Mouse (Mus musculus): ENCODE measurements around the gene Slc39a11. TPM values are rescaled to one million over a fixed set of nuclear protein-coding genes. Genes with fewer than 3 reads are reported as not detected.

The Slc39a11 gene
- total and polyA plus RNA-seq, 2 experiments from 2014 or later, result 40.4 to 62.5 TPM

DNA sequence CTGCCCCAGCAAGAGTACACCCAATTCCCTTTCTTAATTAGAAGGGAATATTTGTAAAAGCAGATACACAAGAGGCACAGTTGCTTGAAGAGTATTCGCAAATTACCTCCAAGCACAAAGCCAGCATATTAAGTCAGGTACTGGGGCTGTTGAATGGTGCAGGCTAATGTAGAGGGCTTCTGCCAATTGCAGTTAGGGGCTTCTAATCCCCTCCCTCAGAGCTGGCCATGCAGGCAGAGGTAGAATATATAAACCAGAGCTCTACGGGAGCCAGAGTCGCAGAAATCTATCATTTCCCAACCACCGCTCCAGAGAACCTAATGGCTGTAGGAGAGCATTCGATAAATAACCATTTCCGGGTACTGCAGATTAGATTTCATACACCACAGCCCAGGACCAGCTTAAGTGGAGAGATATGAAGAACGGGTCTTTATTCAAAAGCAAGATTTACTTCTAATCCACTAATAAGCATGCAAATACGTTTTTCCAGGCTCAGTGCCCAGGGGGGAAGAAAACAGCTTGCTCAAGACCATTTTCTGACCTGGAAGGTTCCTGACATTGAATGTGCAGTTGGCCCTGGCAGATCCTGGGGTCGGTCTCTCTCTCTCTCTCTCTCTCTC, 302.9 kb downstream of the Slc39a11 start:
- TF ChIP-seq CTCF (IDR thresholded peaks at IDR 0.05), result no peak
- H3K36me3 ChIP-seq (ENCODE audit: insufficient read depth, low read length), result no peaks in the 10 kb centered on the region
- no peak overlapping the region for H3K4me3 ChIP-seq (ENCODE audit: low read depth, low read length)
- H3K27me3 ChIP-seq (ENCODE audit: insufficient read depth, low read length), result no peaks in the 10 kb centered on the region
- H3K4me1 ChIP-seq (ENCODE audit: insufficient read depth, low read length), result no peaks in the 10 kb centered on the region
- DNase-seq (ENCODE audit: low spot score) (peak; percentile 39), ATAC-seq (ENCODE audit: low FRiP score) (no peak)
- no peak overlapping the region for H3K4me2 ChIP-seq (ENCODE audit: low read depth, low read length, poor library complexity, severe bottlenecking)
- H3K27ac ChIP-seq (ENCODE audit: low read depth, low read length), result 0 out of 2 replicates have a peak overlapping the region, but pooled peaks have one; percentile 26
- no peak overlapping the region for H3K9ac ChIP-seq (replicated peaks; ENCODE audit: low read length, poor library complexity, severe bottlenecking)
- WGBS, result 23% methylated on average over 9 of the region's 9 CpGs
- H3K9me3 ChIP-seq (ENCODE audit: low read length), result no peaks in the 10 kb centered on the region; the same call in 1 of the 2 replicates

GRCm38 (mm10) chr11:113339770-113340169, 310.1 kb downstream of the Slc39a11 start:
- no peak for DNase-seq (ENCODE audit: low spot score)

GRCm38 (mm10) chr11:113338581-113338980, 311.3 kb downstream of the Slc39a11 start:
- Histone ChIP-seq H3K4me2 (ENCODE audit: low read depth, low read length, poor library complexity, severe bottlenecking) (no peak overlapping the region), H3K4me3 (ENCODE audit: low read depth, low read length) (no peak overlapping the region), H3K4me1 (ENCODE audit: insufficient read depth, low read length) (no peaks in the 10 kb centered on the region), H3K9ac (replicated peaks; ENCODE audit: low read length, poor library complexity, severe bottlenecking) (no peak overlapping the region), H3K36me3 (ENCODE audit: insufficient read depth, low read length) (no peaks in the 10 kb centered on the region), H3K27ac (ENCODE audit: low read depth, low read length) (no peak overlapping the region), H3K27me3 (ENCODE audit: insufficient read depth, low read length) (no peaks in the 10 kb centered on the region), H3K9me3 (ENCODE audit: low read length) (no peaks in the 10 kb centered on the region)
- no peak for ATAC-seq (ENCODE audit: low FRiP score)
- WGBS, result 50% methylated on average over 5 of the region's 5 CpGs
- TF ChIP-seq CTCF (IDR thresholded peaks at IDR 0.05), result 0 out of 2 replicates have a peak, but pooled peaks have one; percentile 27
- DNase-seq (ENCODE audit: low spot score), result no peak

More at GRCm38 (mm10) chr11:113339770-113340169, 310.1 kb downstream of the Slc39a11 start:
- Histone ChIP-seq H3K4me3 (ENCODE audit: low read depth, low read length) (no peak overlapping the region), H3K9me3 (ENCODE audit: low read length) (no peaks in the 10 kb centered on the region), H3K4me2 (ENCODE audit: low read depth, low read length, poor library complexity, severe bottlenecking) (no peak overlapping the region), H3K27me3 (ENCODE audit: insufficient read depth, low read length) (no peaks in the 10 kb centered on the region), H3K27ac (ENCODE audit: low read depth, low read length) (no peak overlapping the region), H3K36me3 (ENCODE audit: insufficient read depth, low read length) (no peaks in the 10 kb centered on the region), H3K4me1 (ENCODE audit: insufficient read depth, low read length) (no peaks in the 10 kb centered on the region), H3K9ac (replicated peaks; ENCODE audit: low read length, poor library complexity, severe bottlenecking) (no peak overlapping the region)
- no peak for ATAC-seq (ENCODE audit: low FRiP score)
- TF ChIP-seq CTCF (IDR thresholded peaks at IDR 0.05), result no peak
- WGBS, result 76% methylated on average over 8 of the region's 8 CpGs

GRCm38 (mm10) chr11:113335706-113336105, 314.2 kb downstream of the Slc39a11 start:
- DNase-seq (ENCODE audit: low spot score), result no peak
- 92% methylated on average over 5 of the region's 5 CpGs for WGBS
- no peak overlapping the region for H3K27ac ChIP-seq (ENCODE audit: low read depth, low read length)
- H3K36me3 ChIP-seq (ENCODE audit: insufficient read depth, low read length), result no peaks in the 10 kb centered on the region
- no peaks in the 10 kb centered on the region for H3K27me3 ChIP-seq (ENCODE audit: insufficient read depth, low read length)
- H3K9ac ChIP-seq (replicated peaks; ENCODE audit: low read length, poor library complexity, severe bottlenecking), result no peak overlapping the region
- no peak for TF ChIP-seq CTCF (IDR thresholded peaks at IDR 0.05)
- no peak overlapping the region for H3K4me2 ChIP-seq (ENCODE audit: low read depth, low read length, poor library complexity, severe bottlenecking)
- no peaks in the 10 kb centered on the region for H3K9me3 ChIP-seq (ENCODE audit: low read length)
- H3K4me3 ChIP-seq (ENCODE audit: low read depth, low read length), result no peak overlapping the region
- ATAC-seq (ENCODE audit: low FRiP score), result no peak
- no peaks in the 10 kb centered on the region for H3K4me1 ChIP-seq (ENCODE audit: insufficient read depth, low read length)

DNA sequence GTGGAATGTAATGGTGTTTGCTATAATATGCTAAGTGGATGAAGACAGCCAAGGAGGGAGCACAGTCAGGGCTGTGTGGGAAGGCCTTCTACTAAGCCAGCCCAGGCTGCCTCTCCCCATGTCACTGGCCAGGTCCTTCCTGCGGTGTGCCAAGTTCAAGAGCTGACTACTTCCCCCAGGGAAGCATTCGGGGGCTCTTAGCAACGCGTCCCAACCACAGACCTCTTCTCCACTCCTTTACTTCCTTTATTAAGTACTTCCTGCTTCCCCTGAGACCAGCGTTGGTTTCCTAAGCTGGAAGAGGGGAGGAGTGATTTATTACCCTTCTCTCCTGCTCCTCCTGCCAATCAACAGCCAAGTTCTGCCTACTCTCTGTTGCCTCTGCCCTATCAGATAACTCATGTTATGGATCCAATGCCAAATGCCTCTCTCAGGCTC, 315.4 kb downstream of the Slc39a11 start:
- Histone ChIP-seq H3K4me2 (ENCODE audit: low read depth, low read length, poor library complexity, severe bottlenecking) (no peak overlapping the region), H3K9ac (replicated peaks; ENCODE audit: low read length, poor library complexity, severe bottlenecking) (no peak overlapping the region), H3K4me3 (ENCODE audit: low read depth, low read length) (no peak overlapping the region), H3K9me3 (ENCODE audit: low read length) (no peaks in the 10 kb centered on the region), H3K27me3 (ENCODE audit: insufficient read depth, low read length) (no peaks in the 10 kb centered on the region), H3K27ac (ENCODE audit: low read depth, low read length) (no peak overlapping the region), H3K4me1 (ENCODE audit: insufficient read depth, low read length) (no peaks in the 10 kb centered on the region), H3K36me3 (ENCODE audit: insufficient read depth, low read length) (no peaks in the 10 kb centered on the region)
- ATAC-seq (ENCODE audit: low FRiP score) (no peak), DNase-seq (ENCODE audit: low spot score) (peak; percentile 24)
- 74% methylated on average over 5 of the region's 5 CpGs for WGBS
- TF ChIP-seq CTCF (IDR thresholded peaks at IDR 0.05), result no peak

GRCm38 (mm10) chr11:113333535-113333934, 316.3 kb downstream of the Slc39a11 start:
- Histone ChIP-seq H3K4me3 (ENCODE audit: low read depth, low read length) (no peak overlapping the region), H3K27me3 (ENCODE audit: insufficient read depth, low read length) (no peaks in the 10 kb centered on the region), H3K27ac (ENCODE audit: low read depth, low read length) (no peak overlapping the region), H3K9me3 (ENCODE audit: low read length) (no peaks in the 10 kb centered on the region), H3K4me2 (ENCODE audit: low read depth, low read length, poor library complexity, severe bottlenecking) (no peak overlapping the region), H3K4me1 (ENCODE audit: insufficient read depth, low read length) (no peaks in the 10 kb centered on the region), H3K9ac (replicated peaks; ENCODE audit: low read length, poor library complexity, severe bottlenecking) (no peak overlapping the region), H3K36me3 (ENCODE audit: insufficient read depth, low read length) (no peaks in the 10 kb centered on the region)
- TF ChIP-seq CTCF (IDR thresholded peaks at IDR 0.05), result no peak
- no peak for ATAC-seq (ENCODE audit: low FRiP score)
- DNase-seq (ENCODE audit: low spot score), result no peak
- WGBS, result 33% methylated on average over 9 of the region's 9 CpGs

Measured in midbrain, postnatal 0 days (tissue).